In the genomic region with DNA sequence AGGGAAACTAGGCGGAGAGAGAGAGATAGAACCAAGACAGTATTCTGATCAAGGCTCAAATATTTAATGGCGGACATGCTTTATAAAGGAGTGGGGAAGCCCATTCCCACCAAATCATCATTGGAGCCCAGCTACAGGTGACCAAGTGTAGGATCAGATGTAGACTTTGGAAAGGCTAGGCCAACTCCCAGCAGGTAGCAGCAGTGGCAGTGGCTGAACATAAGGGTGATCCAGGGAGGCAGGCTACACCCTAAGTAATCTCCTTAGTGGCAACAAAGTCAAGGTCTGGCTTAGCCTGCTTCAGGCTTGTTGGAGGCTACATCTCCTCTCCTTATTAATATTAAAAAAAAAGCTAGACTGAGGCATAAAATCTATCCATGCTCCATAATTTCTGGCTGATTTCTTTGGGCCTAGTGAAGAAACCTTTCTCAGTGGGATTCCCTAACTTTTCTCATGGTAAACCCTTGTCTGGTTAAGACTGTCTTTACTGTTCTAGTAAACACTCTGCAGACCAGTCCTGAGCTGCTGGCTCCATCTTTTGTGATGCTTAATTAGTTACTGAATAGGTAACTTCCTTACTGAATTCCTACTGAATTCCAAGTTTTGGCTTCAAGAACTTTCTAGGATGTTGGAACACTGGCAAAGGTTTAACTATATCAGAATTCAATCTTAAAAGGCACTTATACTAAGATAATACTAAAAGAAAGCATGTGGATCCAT, we compare ENCODE assay signal across 21 mouse cellular contexts.
A peak's percentile ranks its signal among the peaks of the same experiment; 100 is the strongest.
DNase-seq lines count a peak whose midpoint lies in the region; ATAC-seq and TF ChIP-seq lines count a peak whose summit lies in the region.
"Had no signal": no experiment of that assay in that cellular context is flagged by ENCODE, and none has a peak within 500 bp of the region (broad histone marks: within the 10 kb centered on the region; RNA-seq: fewer than 3 reads in every experiment).

No protein-coding gene starts in this region.

- H3K9ac ChIP-seq in ES-Bruce4 (ENCODE audit: low read depth, poor library complexity, severe bottlenecking): no peak overlapping the region
- no peak overlapping the region for H3K9ac ChIP-seq in forebrain, embryonic 14.5 days (ENCODE audit: low read length)
- H3K9ac ChIP-seq: embryonic facial prominence, embryonic 12.5 days; forebrain, embryonic 13.5 days had no signal

- no peaks in the 10 kb centered on the region for H3K36me3 ChIP-seq in ES-Bruce4 (ENCODE audit: control insufficient read depth, insufficient read depth, low read length, poor library complexity, severe bottlenecking)
- no peaks in the 10 kb centered on the region for H3K36me3 ChIP-seq in forebrain, embryonic 14.5 days (ENCODE audit: control insufficient read depth, insufficient read depth, low read length)
- H3K36me3 ChIP-seq: embryonic facial prominence, embryonic 10.5 days; embryonic facial prominence, embryonic 12.5 days; G1E had no signal

- TF ChIP-seq POLR2A in ES-Bruce4 (IDR thresholded peaks at IDR 0.05; ENCODE audit: insufficient read depth, low read length): no peak

- no peak overlapping the region for H3K4me2 ChIP-seq in forebrain, embryonic 14.5 days (ENCODE audit: low read length)
- H3K4me2 ChIP-seq: embryonic facial prominence, embryonic 12.5 days; forebrain, embryonic 13.5 days had no signal

- ATAC-seq in forebrain, embryonic 14.5 days: no peak
- ATAC-seq: activated CD4-positive, CD25-positive, alpha-beta regulatory T cell, adult 4 months; forebrain, embryonic 13.5 days; forebrain, embryonic 16.5 days; Patski had no signal

- WGBS in forebrain, embryonic 14.5 days: 93% methylated on average over 2 of the region's 2 CpGs

- H3K27ac ChIP-seq in ES-Bruce4 (ENCODE audit: insufficient read depth, low read length): peak overlapping the region; percentile 78
- no peak overlapping the region for H3K27ac ChIP-seq in forebrain, embryonic 14.5 days (ENCODE audit: low read depth, low read length)
- H3K27ac ChIP-seq: embryonic facial prominence, embryonic 10.5 days; embryonic facial prominence, embryonic 12.5 days; forebrain, embryonic 13.5 days had no signal

- H3K4me1 ChIP-seq in ES-Bruce4 (ENCODE audit: control insufficient read depth, insufficient read depth, low read length): no peaks in the 10 kb centered on the region
- no peaks in the 10 kb centered on the region for H3K4me1 ChIP-seq in forebrain, embryonic 14.5 days (ENCODE audit: control insufficient read depth, insufficient read depth, low read length)
- H3K4me1 ChIP-seq: embryonic facial prominence, embryonic 10.5 days; embryonic facial prominence, embryonic 12.5 days; forebrain, embryonic 13.5 days had no signal

- no peaks in the 10 kb centered on the region for H3K27me3 ChIP-seq in ES-Bruce4 (ENCODE audit: control insufficient read depth, insufficient read depth, low read length, poor library complexity, severe bottlenecking)
- H3K27me3 ChIP-seq in forebrain, embryonic 14.5 days (replicated peaks; ENCODE audit: control insufficient read depth, insufficient read depth, low read length): no peaks in the 10 kb centered on the region
- H3K27me3 ChIP-seq: embryonic facial prominence, embryonic 12.5 days; forebrain, embryonic 13.5 days; Patski had no signal

- no peak for TF ChIP-seq CTCF in ES-Bruce4 (IDR thresholded peaks at IDR 0.05; ENCODE audit: low read depth, low read length)

- peak; percentile 78 for DNase-seq in ES-CJ7 (ENCODE audit: low read depth, low spot score)
- DNase-seq in R1 (ENCODE audit: low read depth, low spot score): peak; percentile 89
- DNase-seq in testis, postnatal 14 days (ENCODE audit: low spot score): no peak
- DNase-seq in lung, postnatal 14 days: no peak
- DNase-seq in forebrain, embryonic 14.5 days (ENCODE audit: low spot score): no peak
- DNase-seq: adrenal gland, adult 8-10 months; adrenal gland, postnatal 14 days; adrenal gland, postnatal 36 days; cerebellum, adult 11-12 months; cerebellum, adult 2 months; cerebellum, adult 9-10 months; cerebellum, postnatal 10 days; cerebellum, postnatal 25 days had no signal

- TF ChIP-seq EP300 in ES-Bruce4 (IDR thresholded peaks at IDR 0.05; ENCODE audit: insufficient read depth, low read depth, low read length): no peak

- no peak overlapping the region for H3K4me3 ChIP-seq in ES-Bruce4 (ENCODE audit: low read depth, low read length)
- H3K4me3 ChIP-seq in forebrain, embryonic 14.5 days (ENCODE audit: low read depth, low read length): no peak overlapping the region
- H3K4me3 ChIP-seq: embryonic facial prominence, embryonic 10.5 days; embryonic facial prominence, embryonic 12.5 days; forebrain, embryonic 13.5 days had no signal

- peaks cover 3% of the 10 kb centered on the region; the same call in 1 of the 2 replicates for H3K9me3 ChIP-seq in ES-Bruce4 (replicated peaks; ENCODE audit: control insufficient read depth, insufficient read depth, low read length, poor library complexity, severe bottlenecking)
- no peaks in the 10 kb centered on the region for H3K9me3 ChIP-seq in forebrain, embryonic 14.5 days (replicated peaks; ENCODE audit: control insufficient read depth, low read length)
- H3K9me3 ChIP-seq: embryonic facial prominence, embryonic 10.5 days; embryonic facial prominence, embryonic 12.5 days; forebrain, embryonic 13.5 days; G1E had no signal

Comparison
In these comparisons a context has a peak if more than half of its experiments do, and no peak if none do; other contexts are left out.
1. DNase-seq: peak in ES-CJ7 (single experiment) and R1 (single experiment); none in testis, postnatal 14 days (single experiment), lung, postnatal 14 days (single experiment) and forebrain, embryonic 14.5 days (single experiment).